19 mouse cellular contexts compared by ENCODE assay signal in the genomic region with DNA sequence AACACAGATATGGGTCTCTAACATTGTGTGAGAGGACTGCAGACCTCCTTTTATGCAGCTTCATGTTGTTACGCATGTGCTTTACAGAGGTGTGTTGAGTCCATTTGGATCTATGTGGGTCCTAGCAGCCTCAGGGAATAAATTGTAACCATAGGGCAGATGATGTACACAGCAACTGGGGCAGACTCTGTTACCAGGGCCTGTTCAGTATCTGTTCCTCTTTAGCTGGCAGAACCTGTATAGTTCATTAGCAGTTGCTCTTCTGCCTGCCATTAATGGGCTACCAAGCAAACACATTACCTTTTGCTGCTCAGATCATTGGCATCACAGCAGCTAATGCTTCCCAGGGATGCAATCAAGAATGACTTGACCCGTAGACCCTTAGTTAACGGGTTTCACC.
DNase-seq lines count a peak whose midpoint lies in the region; ATAC-seq and TF ChIP-seq lines count a peak whose summit lies in the region.
"Had no signal": no experiment of that assay in that cellular context is flagged by ENCODE, and none has a peak within 500 bp of the region (broad histone marks: within the 10 kb centered on the region; RNA-seq: fewer than 3 reads in every experiment).

No protein-coding gene starts in this region.

- TF ChIP-seq CTCF in gastrocnemius, adult 2 months (IDR thresholded peaks at IDR 0.05): no peak

- peak overlapping the region; percentile 50; the same call in 1 of the 2 replicates for H3K27ac ChIP-seq in gastrocnemius, adult 2 months
- H3K27ac ChIP-seq: embryonic facial prominence, embryonic 12.5 days; forebrain, embryonic 15.5 days; heart, embryonic 10.5 days; hindbrain, embryonic 13.5 days; hindbrain, postnatal 0 days had no signal

- intact Hi-C loops in gastrocnemius, adult 2 months (cut with DNase I): no loop called here

- no peak overlapping the region for H3K4me3 ChIP-seq in gastrocnemius, adult 2 months
- H3K4me3 ChIP-seq: embryonic facial prominence, embryonic 12.5 days; forebrain, embryonic 15.5 days; heart, embryonic 10.5 days; hindbrain, embryonic 13.5 days had no signal

- no peak for DNase-seq in gastrocnemius, adult 2 months
- DNase-seq in gastrocnemius, postnatal 10 days: no peak
- DNase-seq in lung, postnatal 10 days: no peak
- no peak for DNase-seq in layer of hippocampus, adult 18-20 months (ENCODE audit: low spot score in 2 of 2)
- no peak for DNase-seq in adrenal gland, adult 18-20 months (ENCODE audit: low spot score in 2 of 2)
- DNase-seq: adrenal gland, postnatal 10 days; cerebellum, adult 11 months; cerebellum, adult 8-10 months; cerebellum, postnatal 14 days; gastrocnemius, postnatal 25 days; heart, adult 11 months; heart, postnatal 10 days had no signal

- peak; percentile 61 for ATAC-seq in granulocyte monocyte progenitor cell, adult 5-6 weeks (replicated peaks; ENCODE audit: poor library complexity, severe bottlenecking)
- peak; percentile 67 for ATAC-seq in monocyte, adult 5-6 weeks (replicated peaks; ENCODE audit: insufficient number of reproducible peaks, low FRiP score, low TSS enrichment, poor library complexity, severe bottlenecking)
- ATAC-seq: forebrain, embryonic 15.5 days; hindbrain, postnatal 0 days had no signal
